Mouse (Mus musculus) MEL (cell line): ENCODE results near the gene Dennd1b.

Experiments used
- CTCF ChIP-seq, 3 experiments: IDR thresholded peaks in 2 of 3; conservative IDR thresholded peaks in 1 of 3; 2 replicates each; pipeline ENCODE4 v1.5.1; 2011 to 2012; ENCODE audit warnings: low read length in 3 of 3, low read depth in 2 of 3, mild to moderate bottlenecking in 2 of 3, improper control_type of control experiment in 1 of 3, inconsistent platforms in 1 of 3, mixed read lengths in 1 of 3, moderate library complexity in 1 of 3; ENCODE audit not compliant: control insufficient read depth in 1 of 3, insufficient read depth in 1 of 3, poor library complexity in 1 of 3, severe bottlenecking in 1 of 3
- E2F4 ChIP-seq: IDR thresholded peaks from 2 replicates; pipeline ENCODE4 v1.6.1; 2011; ENCODE audit warnings: low read depth, low read length, improper control_type of control experiment, borderline replicate concordance
- ZKSCAN1 ChIP-seq: IDR thresholded peaks from 2 replicates; pipeline ENCODE4 v1.6.1; 2012; ENCODE audit warnings: low read depth, mild to moderate bottlenecking, inconsistent platforms, low read length, improper control_type of control experiment, moderate library complexity

DNA sequence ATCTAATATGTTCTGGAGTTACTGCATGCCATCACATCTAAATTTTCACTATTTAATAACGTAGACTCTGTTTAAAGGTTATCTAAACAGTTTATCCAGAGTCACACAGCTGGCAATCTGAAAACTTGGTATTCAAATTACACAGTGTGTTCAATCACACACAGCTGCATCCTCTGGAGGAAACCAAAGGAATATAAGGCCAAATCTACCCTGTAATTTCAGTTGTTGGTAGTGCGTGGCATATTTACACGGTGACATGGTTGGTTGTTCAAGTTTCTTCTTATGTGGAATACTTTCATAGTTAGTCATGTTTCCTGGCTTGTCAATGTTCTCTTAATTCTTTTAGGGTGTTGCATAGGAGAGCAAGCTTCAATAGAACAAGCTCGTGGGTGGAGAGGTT lies 247.3 kb downstream of the Dennd1b start:
- TF ChIP-seq CTCF (IDR thresholded peaks at IDR 0.05 in 2 of 3, conservative IDR thresholded peaks at IDR 0.05 in 1 of 3; ENCODE audit: control insufficient read depth in 1 of 3, insufficient read depth in 1 of 3, low read depth in 2 of 3, low read length in 3 of 3, poor library complexity in 1 of 3, severe bottlenecking in 1 of 3) = no peak
- TF ChIP-seq ZKSCAN1 = no peak
- TF ChIP-seq E2F4 = no peak
